Comparison of ENCODE assay signal across 25 mouse cellular contexts in genomic region chr4:104674706-104675105, GRCm38 (mm10).
"Had no signal": no experiment of that assay in that cellular context is flagged by ENCODE, and none has a peak within 500 bp of the region (broad histone marks: within the 10 kb centered on the region; RNA-seq: fewer than 3 reads in every experiment).

No protein-coding gene starts in this region.

- H3K9ac ChIP-seq: heart, embryonic 13.5 days; heart, embryonic 15.5 days; hindbrain, embryonic 12.5 days; hindbrain, embryonic 14.5 days; intestine, embryonic 15.5 days; limb, embryonic 12.5 days; liver, embryonic 13.5 days; liver, embryonic 15.5 days; liver, postnatal 0 days had no signal

- DNase-seq: gastrocnemius, adult 2 months; gastrocnemius, postnatal 10 days; gastrocnemius, postnatal 25 days; heart, adult 2 months; heart, postnatal 4 days; liver; liver, embryonic 13.5 days; liver, postnatal 0 days had no signal

- H3K36me3 ChIP-seq: heart, embryonic 13.5 days; heart, embryonic 15.5 days; hindbrain, embryonic 10.5 days; hindbrain, embryonic 12.5 days; intestine, embryonic 15.5 days; limb, embryonic 10.5 days; limb, embryonic 12.5 days; liver, embryonic 13.5 days; liver, embryonic 15.5 days had no signal

- ATAC-seq: forebrain, embryonic 16.5 days; hindbrain, embryonic 16.5 days; inflammation-experienced regulatory T-cells, adult 6 months; intestine, embryonic 15.5 days; intestine, postnatal 0 days; liver, postnatal 0 days had no signal

- H3K27me3 ChIP-seq: heart, embryonic 13.5 days; heart, embryonic 15.5 days; hindbrain, embryonic 12.5 days; intestine, embryonic 15.5 days; limb, embryonic 12.5 days; liver, embryonic 13.5 days; liver, embryonic 15.5 days had no signal

- H3K4me2 ChIP-seq: heart, embryonic 11.5 days; heart, embryonic 13.5 days; heart, embryonic 15.5 days; hindbrain, embryonic 12.5 days; hindbrain, embryonic 14.5 days; intestine, embryonic 15.5 days; limb, embryonic 12.5 days; liver, embryonic 11.5 days; liver, embryonic 13.5 days; liver, embryonic 15.5 days had no signal

- H3K4me3 ChIP-seq: gastrocnemius, adult 2 months; heart, adult 2 months; heart, embryonic 13.5 days; heart, embryonic 15.5 days; hindbrain, embryonic 10.5 days; hindbrain, embryonic 12.5 days; intestine, embryonic 15.5 days; layer of hippocampus, adult 2 months; left cerebral cortex, adult 2 months; limb, embryonic 10.5 days; limb, embryonic 12.5 days; liver, embryonic 13.5 days; liver, embryonic 15.5 days had no signal

- H3K4me1 ChIP-seq: heart, embryonic 13.5 days; heart, embryonic 15.5 days; hindbrain, embryonic 10.5 days; intestine, embryonic 15.5 days; limb, embryonic 10.5 days; limb, embryonic 12.5 days; liver, embryonic 13.5 days; liver, embryonic 15.5 days had no signal

- H3K27ac ChIP-seq: gastrocnemius, adult 2 months; heart, adult 2 months; heart, embryonic 13.5 days; heart, embryonic 15.5 days; hindbrain, embryonic 10.5 days; hindbrain, embryonic 12.5 days; hindbrain, embryonic 14.5 days; intestine, embryonic 15.5 days; left cerebral cortex, adult 2 months; limb, embryonic 10.5 days; limb, embryonic 12.5 days; liver, embryonic 13.5 days; liver, embryonic 15.5 days had no signal

- H3K9me3 ChIP-seq: heart, embryonic 13.5 days; heart, embryonic 15.5 days; hindbrain, embryonic 10.5 days; hindbrain, embryonic 12.5 days; intestine, embryonic 15.5 days; limb, embryonic 10.5 days; limb, embryonic 12.5 days; liver, embryonic 13.5 days; liver, embryonic 15.5 days had no signal
